Mouse (Mus musculus) small intestine, adult 2 months (tissue): ENCODE measurements around the gene Amotl2.

Experiments
- CTCF ChIP-seq: fragments of 200-500 bp; IDR thresholded peaks from 2 replicates; pipeline ENCODE4 v1.5.1; 2012; ENCODE audit warnings: low read depth, mild to moderate bottlenecking, control low read depth, inconsistent platforms, low read length, moderate library complexity, mixed read lengths; ENCODE audit not compliant: insufficient replicate concordance, insufficient read length; ENCODE audit errors: extremely low read depth
- POLR2A ChIP-seq: fragments of 200-500 bp; IDR thresholded peaks from 2 replicates; pipeline ENCODE4 v1.6.1; 2012; ENCODE audit warnings: low read depth, mild to moderate bottlenecking, control low read depth, inconsistent platforms, low read length, moderate library complexity

DNA sequence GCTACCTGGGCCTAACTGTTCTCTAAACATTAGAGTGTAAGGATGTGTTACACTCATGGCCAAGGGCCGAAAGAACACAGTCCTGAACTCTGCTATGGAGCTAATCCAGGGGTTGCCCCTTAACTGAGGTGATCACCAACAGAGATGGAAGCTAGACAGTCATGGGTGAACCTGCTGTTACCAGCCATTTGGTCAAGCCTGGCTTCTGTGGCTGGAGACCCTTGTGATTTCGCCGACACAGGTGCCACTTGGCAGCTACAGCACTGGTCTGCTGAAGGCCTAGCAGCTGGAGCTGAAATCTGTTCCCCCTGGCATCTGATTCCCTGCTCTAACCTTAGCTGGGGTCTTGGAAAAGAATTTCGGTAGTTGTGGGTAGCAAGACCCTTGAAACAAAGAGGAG lies 6.3 kb downstream of the Amotl2 start:
- TF ChIP-seq CTCF (no peak), POLR2A (no peak)
